Mouse (Mus musculus) intestine, embryonic 15.5 days (tissue): ENCODE measurements at regions not wholly inside any gene's neighbourhood (a gene's known extent, or its start where the extent isn't known, plus 50 kb on each side); places are given as distances from the start of the nearest gene placed in this dataset.
A peak's percentile ranks its signal among the peaks of the same experiment; 100 is the strongest.

Experiments
- ATAC-seq: fragments of 200-750 bp; cut with Nextera tagmentation; 2 replicates; pipeline ENCODE4 v1.8.0; 2017; ENCODE audit warnings: moderate TSS enrichment, moderate library complexity
- H3K27ac ChIP-seq: fragments of 300-500 bp; sonication (generic); 2 replicates; pipeline ENCODE4 v1.5.1; 2015; ENCODE audit warnings: mild to moderate bottlenecking, inconsistent platforms
- H3K27me3 ChIP-seq: fragments of 300-500 bp; sonication (generic); replicated peaks from 2 replicates; pipeline ENCODE4 v1.6.1; 2015; ENCODE audit warnings: inconsistent platforms
- H3K36me3 ChIP-seq: fragments of 300-500 bp; sonication (generic); 2 replicates; pipeline ENCODE4 v1.6.1; 2015; ENCODE audit warnings: inconsistent platforms
- H3K4me1 ChIP-seq: fragments of 300-500 bp; sonication (generic); replicated peaks from 2 replicates; pipeline ENCODE4 v1.6.1; 2015; ENCODE audit warnings: inconsistent platforms
- H3K4me2 ChIP-seq: fragments of 300-500 bp; sonication (generic); replicated peaks from 2 replicates; pipeline ENCODE4 v1.6.1; 2015; ENCODE audit warnings: mild to moderate bottlenecking, inconsistent platforms
- H3K4me3 ChIP-seq: fragments of 300-500 bp; sonication (generic); replicated peaks from 2 replicates; pipeline ENCODE4 v1.5.1; 2015; ENCODE audit warnings: inconsistent platforms
- H3K9ac ChIP-seq: fragments of 300-500 bp; sonication (generic); 2 replicates; pipeline ENCODE4 v1.6.1; 2015; ENCODE audit warnings: inconsistent platforms
- H3K9me3 ChIP-seq: fragments of 300-500 bp; sonication (generic); 2 replicates; pipeline ENCODE4 v1.6.1; 2016; ENCODE audit warnings: inconsistent platforms
- WGBS: fragments of 180-500 bp; shearing (Covaris S2); methylation state at CpG from one replicate; pipeline ENCODE4 v1.1.7; 2015; 5-methylcytosine and 5-hydroxymethylcytosine counted together

DNA sequence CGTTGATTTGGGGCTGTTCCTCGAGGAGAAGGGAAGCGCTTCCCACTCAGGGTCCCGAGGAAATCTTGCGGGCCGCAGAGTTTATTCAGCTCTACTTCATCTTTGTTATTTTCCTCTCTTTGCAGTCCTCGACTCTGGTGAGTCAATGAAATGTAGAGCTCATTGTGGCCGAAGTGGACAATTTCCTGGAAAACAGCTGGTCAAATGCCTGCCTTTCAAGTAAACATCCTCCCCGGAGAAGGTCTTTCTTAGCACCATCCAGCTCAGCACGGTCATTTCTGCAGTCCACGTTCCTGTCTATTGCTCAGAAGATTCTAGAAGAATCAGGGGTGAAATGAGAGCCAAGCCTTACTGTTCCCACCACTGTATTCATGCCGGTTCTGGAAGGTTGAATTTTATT lies 133.0 kb downstream of the Bcas1 start:
- no peak overlapping the region for H3K27ac ChIP-seq
- no peak for ATAC-seq

DNA sequence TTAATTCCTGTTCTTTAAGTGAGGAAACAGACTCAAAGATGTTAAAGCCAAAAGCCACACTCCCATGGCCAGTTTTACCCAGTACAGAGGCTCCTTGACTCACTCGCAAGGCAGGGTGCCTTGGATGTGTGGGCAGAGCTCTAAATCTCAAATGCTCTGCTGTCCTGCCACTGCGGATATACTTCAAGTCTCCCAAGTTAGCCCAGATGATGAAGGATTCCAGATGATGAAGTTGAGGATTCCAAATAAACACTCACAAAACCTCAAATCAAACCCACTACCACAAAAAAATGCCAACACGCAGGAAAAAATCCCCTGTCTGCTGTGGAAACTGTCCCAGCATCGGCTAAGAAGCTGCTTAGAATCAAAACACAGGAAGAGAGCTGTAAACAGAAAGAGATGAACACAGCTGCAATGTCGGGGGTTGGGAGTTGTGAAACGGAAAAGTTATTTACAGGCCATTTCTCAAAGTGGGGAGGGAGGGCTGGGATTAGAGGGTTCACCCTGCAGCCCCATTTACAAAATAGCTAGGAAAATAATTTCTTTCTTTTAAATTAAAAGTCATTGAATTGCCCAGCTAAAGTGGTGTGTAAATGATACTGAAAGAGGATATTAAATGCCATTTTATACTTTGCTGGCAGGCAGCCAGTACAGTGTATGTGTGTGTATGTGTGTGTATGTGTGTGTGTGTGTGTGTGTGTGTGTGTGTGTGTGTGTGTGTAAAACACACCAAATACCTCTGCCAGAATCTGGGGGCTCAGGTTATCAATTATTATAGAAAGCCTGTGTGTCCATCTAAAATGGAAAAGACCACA lies 135.6 kb downstream of the Bcas1 start:
- Histone ChIP-seq H3K9ac (no peak overlapping the region), H3K4me2 (no peak overlapping the region)
- 40% methylated on average over 6 of the region's 6 CpGs for WGBS

More for the DNA sequence above, 133.0 kb downstream of the Bcas1 start:
- Histone ChIP-seq H3K9ac (no peak overlapping the region), H3K27me3 (no peaks in the 10 kb centered on the region), H3K4me1 (peaks cover 8% of the 10 kb centered on the region; the same call in 1 of the 2 replicates), H3K4me3 (no peak overlapping the region), H3K4me2 (no peak overlapping the region), H3K9me3 (no peaks in the 10 kb centered on the region), H3K36me3 (no peaks in the 10 kb centered on the region)
- 55% methylated on average over 12 of the region's 12 CpGs for WGBS

DNA sequence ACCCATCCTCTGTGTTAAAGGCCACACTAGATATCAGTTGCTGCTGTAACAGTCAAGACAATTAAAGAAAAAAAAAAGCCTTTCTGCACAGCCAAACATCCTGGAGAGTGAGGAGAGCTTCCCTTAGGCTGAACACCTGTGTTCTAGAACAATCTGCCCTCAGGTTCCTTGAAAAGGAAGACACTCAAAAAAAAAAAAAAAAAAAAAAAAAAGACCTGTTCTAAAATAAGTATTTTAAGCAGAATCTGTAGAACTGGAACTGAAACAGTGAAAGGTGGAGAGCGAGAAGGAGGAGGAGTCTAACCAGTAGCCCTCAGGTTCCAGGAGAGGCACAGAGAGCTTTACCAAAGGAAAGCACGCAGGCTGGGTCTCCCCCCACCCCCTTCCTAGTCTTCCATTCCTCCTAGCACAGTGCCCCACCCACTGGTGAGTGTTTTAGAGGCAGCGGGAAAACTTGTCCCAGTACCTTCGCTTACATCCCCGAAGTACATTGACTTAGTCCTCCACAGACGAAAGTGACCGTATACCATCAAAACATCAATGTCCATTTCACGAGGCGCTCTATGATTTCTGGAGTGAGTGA lies 138.2 kb downstream of the Bcas1 start:
- Histone ChIP-seq H3K4me3 (no peak overlapping the region), H3K4me1 (peaks cover 21% of the 10 kb centered on the region), H3K9me3 (no peaks in the 10 kb centered on the region), H3K4me2 (no peak overlapping the region), H3K36me3 (no peaks in the 10 kb centered on the region), H3K27ac (no peak overlapping the region), H3K27me3 (no peaks in the 10 kb centered on the region), H3K9ac (no peak overlapping the region)
- 87% methylated on average over 9 of the region's 9 CpGs for WGBS
- no peak for ATAC-seq

More for the DNA sequence above, 135.6 kb downstream of the Bcas1 start:
- no peaks in the 10 kb centered on the region for H3K9me3 ChIP-seq
- no peak for ATAC-seq
- H3K36me3 ChIP-seq: no peaks in the 10 kb centered on the region
- peak overlapping the region; percentile 71 for H3K27ac ChIP-seq
- no peaks in the 10 kb centered on the region for H3K27me3 ChIP-seq
- H3K4me3 ChIP-seq: no peak overlapping the region
- H3K4me1 ChIP-seq: peaks cover 18% of the 10 kb centered on the region

DNA sequence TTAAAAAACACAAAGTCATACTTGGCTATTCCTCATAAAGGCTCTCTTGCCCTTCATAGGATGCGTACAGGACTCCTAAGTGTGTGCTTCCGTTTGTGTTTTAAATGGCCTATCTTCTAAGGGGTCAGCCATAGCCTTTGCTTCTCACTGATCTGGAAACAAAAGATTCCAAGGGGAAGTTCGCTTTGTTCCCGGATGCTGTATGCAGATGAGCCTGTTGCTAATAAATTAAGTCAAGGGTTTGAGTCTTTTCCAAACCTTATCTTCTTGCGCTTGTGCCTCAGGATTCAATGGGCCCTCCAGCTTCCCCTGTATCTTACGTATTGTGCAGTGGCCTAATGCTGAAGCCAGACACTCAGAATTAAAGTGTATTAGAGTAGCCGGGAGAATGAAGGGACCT lies 138.9 kb downstream of the Bcas1 start:
- no peak for ATAC-seq
- Histone ChIP-seq H3K4me1 (peaks cover 21% of the 10 kb centered on the region), H3K9ac (no peak overlapping the region), H3K27ac (no peak overlapping the region), H3K4me3 (no peak overlapping the region), H3K4me2 (no peak overlapping the region), H3K36me3 (no peaks in the 10 kb centered on the region), H3K9me3 (no peaks in the 10 kb centered on the region), H3K27me3 (no peaks in the 10 kb centered on the region)
- WGBS: 78% methylated on average over 7 of the region's 7 CpGs

DNA sequence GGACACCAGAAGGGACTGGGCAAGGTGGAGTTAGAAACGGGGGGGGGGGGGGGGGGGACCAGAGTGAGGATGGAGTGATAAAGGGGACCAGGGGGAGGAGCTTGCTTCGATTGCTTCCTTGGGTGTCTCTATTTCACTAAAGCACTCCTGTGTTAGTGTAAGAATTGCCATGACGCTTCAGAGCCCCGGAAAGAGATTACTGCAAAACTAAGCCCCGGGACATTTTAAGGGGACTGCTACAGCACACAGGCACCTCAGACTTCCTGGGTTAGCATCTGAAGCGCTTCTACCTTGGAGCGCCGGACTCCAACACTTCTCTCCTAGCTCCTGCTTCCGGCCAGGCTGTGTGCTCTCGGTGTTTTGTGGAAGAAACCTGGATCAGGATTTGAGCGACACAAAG lies 139.4 kb downstream of the Bcas1 start:
- H3K4me2 ChIP-seq: peak overlapping the region; percentile 26
- H3K9ac ChIP-seq: no peak overlapping the region; the same call in 1 of the 2 replicates
- H3K27me3 ChIP-seq: no peaks in the 10 kb centered on the region
- peak overlapping the region; percentile 45; the same call in 1 of the 2 replicates for H3K27ac ChIP-seq
- no peak overlapping the region for H3K4me3 ChIP-seq
- no peak; the same call in 1 of the 2 replicates for ATAC-seq
- peaks cover 21% of the 10 kb centered on the region for H3K4me1 ChIP-seq
- no peaks in the 10 kb centered on the region for H3K36me3 ChIP-seq
- 25% methylated on average over 11 of the region's 11 CpGs for WGBS
- H3K9me3 ChIP-seq: no peaks in the 10 kb centered on the region

DNA sequence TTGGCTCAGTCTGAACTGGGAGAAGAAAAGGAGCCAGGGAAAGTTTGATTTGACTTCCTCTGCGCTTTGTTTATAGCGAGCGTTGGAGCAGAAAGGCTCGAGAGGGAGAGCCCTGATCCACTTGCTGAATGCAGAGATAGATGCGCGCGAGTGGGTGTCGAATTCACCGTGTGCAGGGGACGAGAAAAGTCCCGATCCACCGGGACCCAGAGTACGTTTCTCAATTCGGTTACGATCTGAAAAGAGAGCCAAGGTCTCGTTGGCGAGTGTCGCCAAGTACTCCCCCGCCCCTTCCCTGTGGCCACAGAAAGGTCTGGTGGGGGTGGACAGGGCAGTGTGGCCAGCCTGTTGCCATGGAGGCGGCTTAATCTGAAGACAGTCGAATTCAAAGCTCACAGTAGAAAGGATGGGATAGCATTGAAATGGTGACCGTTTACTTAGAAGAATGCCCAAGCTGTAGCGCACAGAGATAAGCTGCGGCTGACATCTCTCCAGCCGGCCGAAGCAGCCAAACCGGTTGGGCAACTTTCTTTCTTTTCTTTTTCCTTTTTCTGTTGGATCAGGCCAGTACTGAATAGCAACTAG lies 139.5 kb upstream of the Zfp217 start:
- Histone ChIP-seq H3K36me3 (no peaks in the 10 kb centered on the region), H3K4me2 (peak overlapping the region; percentile 87), H3K27me3 (no peaks in the 10 kb centered on the region), H3K9ac (peak overlapping the region; percentile 46), H3K9me3 (no peaks in the 10 kb centered on the region), H3K4me1 (peaks cover 21% of the 10 kb centered on the region), H3K27ac (peak overlapping the region; percentile 77), H3K4me3 (peak overlapping the region; percentile 36)
- WGBS: 1% methylated on average over 27 of the region's 27 CpGs
- peak; percentile 84 for ATAC-seq

DNA sequence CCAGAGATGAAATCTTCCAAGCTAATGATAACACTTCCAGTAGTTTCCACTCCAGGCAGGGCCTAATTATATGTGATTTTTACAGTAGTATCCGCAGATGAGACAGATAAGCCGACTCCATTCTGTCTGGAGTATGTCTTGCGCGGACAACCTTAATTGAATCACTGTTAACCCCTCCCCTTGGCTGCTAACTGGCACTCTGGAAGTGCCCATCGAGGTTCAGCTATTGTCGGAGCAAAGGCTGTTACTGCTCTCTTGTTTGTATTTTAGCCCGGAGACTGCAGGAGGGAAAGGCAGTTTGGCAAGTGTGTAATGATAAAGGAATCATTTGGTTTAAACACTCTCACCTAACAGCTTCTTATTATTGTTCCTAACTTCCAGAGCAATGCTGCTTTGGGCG lies 138.9 kb upstream of the Zfp217 start:
- H3K4me1 ChIP-seq: peaks cover 21% of the 10 kb centered on the region
- H3K36me3 ChIP-seq: no peaks in the 10 kb centered on the region
- no peak overlapping the region for H3K4me3 ChIP-seq
- WGBS: 10% methylated on average over 8 of the region's 8 CpGs
- H3K9me3 ChIP-seq: no peaks in the 10 kb centered on the region
- H3K27me3 ChIP-seq: no peaks in the 10 kb centered on the region
- no peak for ATAC-seq
- no peak overlapping the region for H3K9ac ChIP-seq
- peak overlapping the region; percentile 77; the same call in 1 of the 2 replicates for H3K27ac ChIP-seq
- H3K4me2 ChIP-seq: peak overlapping the region; percentile 87

DNA sequence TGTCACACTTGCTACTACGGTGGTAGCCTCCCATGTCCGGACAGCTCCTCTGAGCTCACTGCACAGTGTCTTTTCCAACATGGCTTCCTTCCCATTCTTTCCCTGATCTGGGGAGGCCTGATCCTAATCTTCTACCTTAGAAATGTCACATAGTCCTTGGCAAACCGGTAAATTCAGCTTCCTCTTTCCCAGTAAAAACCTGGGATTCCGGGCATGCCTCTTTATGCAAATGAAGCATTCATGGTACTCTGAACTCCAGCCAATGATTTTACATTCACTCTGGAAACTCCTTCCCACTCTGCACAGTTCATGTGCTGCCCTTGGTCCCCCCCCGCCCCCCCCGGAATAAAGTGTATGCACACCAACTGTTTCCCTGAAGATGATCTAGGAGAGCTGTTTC lies 134.6 kb upstream of the Zfp217 start:
- Histone ChIP-seq H3K27me3 (no peaks in the 10 kb centered on the region), H3K9me3 (no peaks in the 10 kb centered on the region), H3K4me3 (no peak overlapping the region), H3K9ac (no peak overlapping the region), H3K36me3 (no peaks in the 10 kb centered on the region), H3K4me1 (peaks cover 20% of the 10 kb centered on the region), H3K27ac (no peak overlapping the region), H3K4me2 (no peak overlapping the region)
- WGBS: 70% methylated on average over 6 of the region's 6 CpGs
- ATAC-seq: no peak

DNA sequence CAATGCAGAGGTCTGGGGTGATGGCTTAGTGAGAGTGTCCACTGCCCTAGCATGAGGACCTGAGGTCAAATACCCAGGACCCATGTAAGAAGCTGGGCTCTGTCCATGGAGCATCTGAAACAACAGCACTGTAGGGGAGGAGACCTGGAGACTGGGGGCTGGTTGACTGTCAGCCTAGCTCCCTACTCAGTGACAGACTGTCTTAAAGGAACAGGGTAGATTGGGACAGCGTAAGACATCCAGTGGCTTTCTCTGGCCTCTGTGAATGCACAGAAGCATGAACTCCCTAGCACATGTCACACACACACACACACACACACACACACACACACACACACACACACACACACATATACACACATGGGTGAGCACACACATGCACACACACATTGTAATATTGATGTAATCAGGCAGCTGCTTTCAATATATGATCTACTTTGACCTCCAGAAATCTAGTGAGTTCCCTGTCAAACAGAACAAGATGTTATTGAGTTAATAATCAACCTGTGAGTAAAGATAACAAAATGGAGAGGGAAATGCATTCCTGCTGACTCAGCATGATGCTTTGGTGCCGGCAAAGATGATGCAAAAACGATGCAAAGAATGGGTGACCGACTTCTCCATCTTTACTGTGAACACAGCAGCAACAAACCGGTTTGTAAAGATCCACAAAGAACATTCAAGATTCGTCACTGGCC lies 133.6 kb upstream of the Zfp217 start:
- Histone ChIP-seq H3K4me2 (no peak overlapping the region), H3K9ac (no peak overlapping the region), H3K36me3 (no peaks in the 10 kb centered on the region), H3K9me3 (no peaks in the 10 kb centered on the region), H3K27me3 (no peaks in the 10 kb centered on the region), H3K27ac (peak overlapping the region; percentile 42), H3K4me3 (no peak overlapping the region), H3K4me1 (peaks cover 19% of the 10 kb centered on the region)
- ATAC-seq: peak; percentile 69
- WGBS: 64% methylated on average over 6 of the region's 6 CpGs

DNA sequence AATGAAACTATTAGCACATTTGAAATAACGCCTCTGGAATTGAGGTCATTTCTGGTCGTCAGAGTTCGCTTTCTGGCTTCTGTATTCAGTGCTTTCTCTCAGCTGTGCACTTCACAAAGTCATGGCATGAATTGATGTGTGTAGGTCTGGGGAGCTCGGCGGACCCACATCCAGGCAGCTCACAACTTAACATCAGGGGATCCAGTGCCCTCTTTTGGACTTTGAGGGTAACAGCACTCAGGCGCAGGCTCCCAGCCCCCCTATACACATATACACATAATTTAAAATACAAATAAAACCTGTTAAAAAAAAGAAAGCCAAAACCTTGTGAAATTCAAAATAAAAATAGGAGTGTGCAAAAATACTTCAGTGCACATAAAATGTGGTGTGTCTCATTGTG lies 132.8 kb upstream of the Zfp217 start:
- 58% methylated on average over 6 of the region's 6 CpGs for WGBS
- Histone ChIP-seq H3K4me1 (peaks cover 15% of the 10 kb centered on the region), H3K27me3 (no peaks in the 10 kb centered on the region), H3K9me3 (no peaks in the 10 kb centered on the region), H3K4me3 (no peak overlapping the region), H3K9ac (no peak overlapping the region), H3K36me3 (no peaks in the 10 kb centered on the region), H3K27ac (no peak overlapping the region), H3K4me2 (no peak overlapping the region)
- ATAC-seq: no peak

DNA sequence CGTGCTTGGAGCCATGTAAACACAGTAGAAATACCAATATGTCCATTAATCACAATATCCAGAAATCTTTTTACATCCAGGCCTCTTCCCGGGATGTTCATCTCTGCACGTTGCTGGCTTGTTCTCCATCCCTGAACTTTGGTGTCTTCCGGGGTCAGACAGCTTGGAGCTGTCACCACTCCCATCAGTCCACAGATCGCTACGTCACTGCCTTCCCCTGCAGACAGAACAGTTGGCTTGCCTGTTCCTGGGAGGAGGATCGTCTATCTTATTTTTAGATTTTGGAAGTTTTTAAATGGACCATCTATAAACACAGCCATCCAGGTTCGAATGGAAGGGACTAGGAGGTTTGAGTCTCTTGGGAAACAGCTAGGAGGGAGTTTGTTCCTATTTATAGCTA lies 130.0 kb upstream of the Zfp217 start:
- Histone ChIP-seq H3K4me1 (peaks cover 15% of the 10 kb centered on the region), H3K4me2 (no peak overlapping the region), H3K9ac (no peak overlapping the region), H3K27me3 (no peaks in the 10 kb centered on the region), H3K9me3 (no peaks in the 10 kb centered on the region), H3K4me3 (no peak overlapping the region), H3K27ac (0 out of 2 replicates have a peak overlapping the region, but pooled peaks have one; percentile 54), H3K36me3 (no peaks in the 10 kb centered on the region)
- WGBS: 30% methylated on average over 8 of the region's 8 CpGs
- ATAC-seq: no peak; the same call in 1 of the 2 replicates

DNA sequence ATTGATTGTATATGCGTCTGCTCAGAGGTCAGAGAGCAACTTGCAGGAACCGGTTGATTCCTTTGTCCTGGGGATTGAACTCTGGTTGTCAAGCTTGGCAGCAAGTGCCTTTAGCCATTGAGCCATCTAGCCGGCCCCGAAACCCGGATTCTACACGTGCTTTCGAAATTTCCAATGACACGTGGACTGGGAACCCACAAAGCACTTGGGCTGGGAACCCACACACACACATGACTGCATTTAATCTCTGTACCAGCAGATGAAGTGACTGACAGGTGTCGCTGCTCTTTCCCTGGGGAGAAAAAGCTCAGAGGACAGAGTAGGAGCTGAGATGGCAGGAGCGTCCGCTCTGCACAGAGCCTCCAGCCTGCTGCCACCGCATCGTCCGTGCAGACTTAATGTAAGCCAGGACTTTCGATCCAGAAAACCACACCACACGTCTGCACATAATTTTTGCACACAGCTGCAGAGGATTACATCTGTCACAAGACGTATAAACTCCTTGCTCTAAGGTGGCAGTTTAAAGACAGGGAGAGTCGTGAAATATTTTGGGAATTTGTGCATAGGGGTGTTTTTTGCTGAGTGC lies 129.4 kb upstream of the Zfp217 start:
- Histone ChIP-seq H3K36me3 (no peaks in the 10 kb centered on the region), H3K4me3 (no peak overlapping the region), H3K9ac (no peak overlapping the region), H3K9me3 (no peaks in the 10 kb centered on the region), H3K27ac (peak overlapping the region; percentile 54; the same call in 1 of the 2 replicates), H3K27me3 (no peaks in the 10 kb centered on the region), H3K4me2 (no peak overlapping the region), H3K4me1 (peaks cover 15% of the 10 kb centered on the region)
- ATAC-seq: no peak
- WGBS: 66% methylated on average over 18 of the region's 18 CpGs
